Mouse (Mus musculus): ENCODE data around the gene Nfasc. TPM values are rescaled to one million over a fixed set of nuclear protein-coding genes. Genes with fewer than 3 reads are reported as not detected.
A peak's percentile ranks its signal among the peaks of the same experiment; 100 is the strongest.

The Nfasc gene
- polyA plus RNA-seq, 1 experiment from 2014 or later = 36.1 TPM

GRCm38 (mm10) chr1:132767422-132767821, 25.8 kb upstream of the Nfasc start:
- Histone ChIP-seq H3K27ac (ENCODE audit: low read depth, low read length) (no peak overlapping the region), H3K36me3 (ENCODE audit: control insufficient read depth, insufficient read depth, low read length) (no peaks in the 10 kb centered on the region), H3K9ac (ENCODE audit: low read depth, low read length) (no peak overlapping the region), H3K4me3 (ENCODE audit: low read length) (no peak overlapping the region), H3K4me2 (ENCODE audit: low read length) (no peak overlapping the region), H3K4me1 (ENCODE audit: control insufficient read depth, insufficient read depth, low read depth, low read length) (peaks cover 11% of the 10 kb centered on the region), H3K9me3 (ENCODE audit: control insufficient read depth, low read length) (no peaks in the 10 kb centered on the region), H3K27me3 (replicated peaks; ENCODE audit: control insufficient read depth, insufficient read depth, low read length) (no peaks in the 10 kb centered on the region)
- ATAC-seq = 0 out of 2 replicates have a peak, but pooled peaks have one; percentile 18
- WGBS = 80% methylated on average over 7 of the region's 7 CpGs

GRCm38 (mm10) chr1:132765887-132766651, 24.5 kb upstream of the Nfasc start:
- no peaks in the 10 kb centered on the region for H3K27me3 ChIP-seq (replicated peaks; ENCODE audit: control insufficient read depth, insufficient read depth, low read length)
- H3K4me3 ChIP-seq (ENCODE audit: low read length) = peak overlapping the region; percentile 18
- peaks cover 11% of the 10 kb centered on the region for H3K4me1 ChIP-seq (ENCODE audit: control insufficient read depth, insufficient read depth, low read depth, low read length)
- no peaks in the 10 kb centered on the region for H3K9me3 ChIP-seq (ENCODE audit: control insufficient read depth, low read length)
- WGBS = 18% methylated on average over 15 of the region's 16 CpGs
- no peaks in the 10 kb centered on the region for H3K36me3 ChIP-seq (ENCODE audit: control insufficient read depth, insufficient read depth, low read length)
- peak; percentile 78 for ATAC-seq
- peak overlapping the region; percentile 50 for H3K4me2 ChIP-seq (ENCODE audit: low read length)
- peak overlapping the region; percentile 46 for H3K27ac ChIP-seq (ENCODE audit: low read depth, low read length)
- peak overlapping the region; percentile 47 for H3K9ac ChIP-seq (ENCODE audit: low read depth, low read length)

- 80% methylated on average over 10 of the region's 10 CpGs for WGBS
- Histone ChIP-seq H3K9me3 (ENCODE audit: control insufficient read depth, low read length) (no peaks in the 10 kb centered on the region), H3K27me3 (replicated peaks; ENCODE audit: control insufficient read depth, insufficient read depth, low read length) (no peaks in the 10 kb centered on the region), H3K4me2 (ENCODE audit: low read length) (no peak overlapping the region), H3K36me3 (ENCODE audit: control insufficient read depth, insufficient read depth, low read length) (no peaks in the 10 kb centered on the region), H3K4me3 (ENCODE audit: low read length) (no peak overlapping the region), H3K27ac (ENCODE audit: low read depth, low read length) (no peak overlapping the region), H3K9ac (ENCODE audit: low read depth, low read length) (no peak overlapping the region), H3K4me1 (ENCODE audit: control insufficient read depth, insufficient read depth, low read depth, low read length) (peaks cover 11% of the 10 kb centered on the region)
- ATAC-seq = no peak
Measured at GRCm38 (mm10) chr1:132765222-132765621, 23.6 kb upstream of the Nfasc start.

- 37% methylated on average over 6 of the region's 6 CpGs for WGBS
- peak overlapping the region; percentile 23; the same call in 1 of the 2 replicates for H3K9ac ChIP-seq (ENCODE audit: low read depth, low read length)
Measured at GRCm38 (mm10) chr1:132759390-132759789, 17.8 kb upstream of the Nfasc start.

GRCm38 (mm10) chr1:132758656-132759370, 17.2 kb upstream of the Nfasc start:
- 6% methylated on average over 24 of the region's 24 CpGs for WGBS
- H3K4me2 ChIP-seq (ENCODE audit: low read length) = peak overlapping the region; percentile 54
- peak; percentile 93 for ATAC-seq
- H3K9ac ChIP-seq (ENCODE audit: low read depth, low read length) = peak overlapping the region; percentile 28
- H3K27ac ChIP-seq (ENCODE audit: low read depth, low read length) = peak overlapping the region; percentile 20; the same call in 1 of the 2 replicates
- no peaks in the 10 kb centered on the region for H3K9me3 ChIP-seq (ENCODE audit: control insufficient read depth, low read length)
- peaks cover 6% of the 10 kb centered on the region for H3K4me1 ChIP-seq (ENCODE audit: control insufficient read depth, insufficient read depth, low read depth, low read length)
- no peaks in the 10 kb centered on the region for H3K36me3 ChIP-seq (ENCODE audit: control insufficient read depth, insufficient read depth, low read length)
- H3K27me3 ChIP-seq (replicated peaks; ENCODE audit: control insufficient read depth, insufficient read depth, low read length) = no peaks in the 10 kb centered on the region
- H3K4me3 ChIP-seq (ENCODE audit: low read length) = peak overlapping the region; percentile 31

More at GRCm38 (mm10) chr1:132759390-132759789, 17.8 kb upstream of the Nfasc start:
- H3K36me3 ChIP-seq (ENCODE audit: control insufficient read depth, insufficient read depth, low read length) = no peaks in the 10 kb centered on the region
- H3K4me2 ChIP-seq (ENCODE audit: low read length) = peak overlapping the region; percentile 54
- no peaks in the 10 kb centered on the region for H3K9me3 ChIP-seq (ENCODE audit: control insufficient read depth, low read length)
- H3K4me3 ChIP-seq (ENCODE audit: low read length) = no peak overlapping the region
- no peaks in the 10 kb centered on the region for H3K27me3 ChIP-seq (replicated peaks; ENCODE audit: control insufficient read depth, insufficient read depth, low read length)
- peaks cover 6% of the 10 kb centered on the region for H3K4me1 ChIP-seq (ENCODE audit: control insufficient read depth, insufficient read depth, low read depth, low read length)
- peak; percentile 71 for ATAC-seq
- H3K27ac ChIP-seq (ENCODE audit: low read depth, low read length) = peak overlapping the region; percentile 13; the same call in 1 of the 2 replicates

- H3K4me2 ChIP-seq (ENCODE audit: low read length) = no peak overlapping the region
- H3K27ac ChIP-seq (ENCODE audit: low read depth, low read length) = no peak overlapping the region
- H3K36me3 ChIP-seq (ENCODE audit: control insufficient read depth, insufficient read depth, low read length) = no peaks in the 10 kb centered on the region
- no peaks in the 10 kb centered on the region for H3K27me3 ChIP-seq (replicated peaks; ENCODE audit: control insufficient read depth, insufficient read depth, low read length)
- WGBS = 68% methylated on average over 4 of the region's 4 CpGs
- no peak for ATAC-seq
- H3K9ac ChIP-seq (ENCODE audit: low read depth, low read length) = no peak overlapping the region
- no peaks in the 10 kb centered on the region for H3K9me3 ChIP-seq (ENCODE audit: control insufficient read depth, low read length)
- H3K4me3 ChIP-seq (ENCODE audit: low read length) = no peak overlapping the region
- H3K4me1 ChIP-seq (ENCODE audit: control insufficient read depth, insufficient read depth, low read depth, low read length) = peaks cover 6% of the 10 kb centered on the region
Measured at GRCm38 (mm10) chr1:132755211-132755610, 13.6 kb upstream of the Nfasc start.

- Histone ChIP-seq H3K36me3 (ENCODE audit: control insufficient read depth, insufficient read depth, low read length) (no peaks in the 10 kb centered on the region), H3K4me1 (ENCODE audit: control insufficient read depth, insufficient read depth, low read depth, low read length) (no peaks in the 10 kb centered on the region), H3K9ac (ENCODE audit: low read depth, low read length) (no peak overlapping the region), H3K27me3 (replicated peaks; ENCODE audit: control insufficient read depth, insufficient read depth, low read length) (no peaks in the 10 kb centered on the region), H3K4me2 (ENCODE audit: low read length) (no peak overlapping the region), H3K27ac (ENCODE audit: low read depth, low read length) (no peak overlapping the region), H3K4me3 (ENCODE audit: low read length) (no peak overlapping the region), H3K9me3 (ENCODE audit: control insufficient read depth, low read length) (no peaks in the 10 kb centered on the region)
- no peak for ATAC-seq
- WGBS = 74% methylated on average over 9 of the region's 9 CpGs
Measured at GRCm38 (mm10) chr1:132749217-132749884, 7.8 kb upstream of the Nfasc start.

GRCm38 (mm10) chr1:132746302-132746701, 4.7 kb upstream of the Nfasc start:
- H3K4me3 ChIP-seq (ENCODE audit: low read length) = no peak overlapping the region
- no peak for ATAC-seq
- WGBS = 86% methylated on average over 9 of the region's 9 CpGs
- no peaks in the 10 kb centered on the region for H3K27me3 ChIP-seq (replicated peaks; ENCODE audit: control insufficient read depth, insufficient read depth, low read length)
- no peak overlapping the region for H3K27ac ChIP-seq (ENCODE audit: low read depth, low read length)
- H3K9ac ChIP-seq (ENCODE audit: low read depth, low read length) = no peak overlapping the region
- H3K36me3 ChIP-seq (ENCODE audit: control insufficient read depth, insufficient read depth, low read length) = no peaks in the 10 kb centered on the region
- H3K9me3 ChIP-seq (ENCODE audit: control insufficient read depth, low read length) = no peaks in the 10 kb centered on the region
- H3K4me1 ChIP-seq (ENCODE audit: control insufficient read depth, insufficient read depth, low read depth, low read length) = peaks cover 3% of the 10 kb centered on the region; the same call in 1 of the 2 replicates
- no peak overlapping the region for H3K4me2 ChIP-seq (ENCODE audit: low read length)

GRCm38 (mm10) chr1:132745636-132746035, 4.0 kb upstream of the Nfasc start:
- no peak overlapping the region for H3K27ac ChIP-seq (ENCODE audit: low read depth, low read length)
- H3K9me3 ChIP-seq (ENCODE audit: control insufficient read depth, low read length) = no peaks in the 10 kb centered on the region
- 62% methylated on average over 6 of the region's 6 CpGs for WGBS
- H3K9ac ChIP-seq (ENCODE audit: low read depth, low read length) = no peak overlapping the region
- no peaks in the 10 kb centered on the region for H3K36me3 ChIP-seq (ENCODE audit: control insufficient read depth, insufficient read depth, low read length)
- H3K4me1 ChIP-seq (ENCODE audit: control insufficient read depth, insufficient read depth, low read depth, low read length) = peaks cover 3% of the 10 kb centered on the region; the same call in 1 of the 2 replicates
- no peaks in the 10 kb centered on the region for H3K27me3 ChIP-seq (replicated peaks; ENCODE audit: control insufficient read depth, insufficient read depth, low read length)
- H3K4me2 ChIP-seq (ENCODE audit: low read length) = no peak overlapping the region
- no peak for ATAC-seq
- no peak overlapping the region for H3K4me3 ChIP-seq (ENCODE audit: low read length)

Measured in hindbrain, embryonic 16.5 days (tissue).